Mouse (Mus musculus) neural tube, embryonic 14.5 days (tissue): ENCODE measurements around the gene Col18a1. TPM values are rescaled to one million over a fixed set of nuclear protein-coding genes. Genes with fewer than 3 reads are reported as not detected.

Experiments used
- ATAC-seq: fragments of 200-750 bp; cut with Nextera tagmentation; 2 replicates; pipeline ENCODE4 v1.8.0; 2017; ENCODE audit warnings: low read depth, mild to moderate bottlenecking, moderate TSS enrichment, moderate library complexity
- H3K27ac ChIP-seq: fragments of 300-500 bp; sonication (generic); 2 replicates; pipeline ENCODE4 v1.5.1; 2014; ENCODE audit warnings: low read depth, mild to moderate bottlenecking, control low read depth, low read length, moderate library complexity, mixed read lengths
- H3K27me3 ChIP-seq: fragments of 300-500 bp; sonication (generic); 2 replicates; pipeline ENCODE4 v1.6.1; 2014; ENCODE audit warnings: low read length; ENCODE audit not compliant: control insufficient read depth, insufficient read depth
- H3K36me3 ChIP-seq: fragments of 300-500 bp; sonication (generic); 2 replicates; pipeline ENCODE4 v1.6.1; 2014; ENCODE audit warnings: low read length, mixed read lengths; ENCODE audit not compliant: control insufficient read depth, insufficient read depth
- H3K4me1 ChIP-seq: fragments of 300-500 bp; sonication (generic); 2 replicates; pipeline ENCODE4 v1.6.1; 2014; ENCODE audit warnings: low read length; ENCODE audit not compliant: control insufficient read depth, insufficient read depth
- H3K4me2 ChIP-seq: fragments of 300-500 bp; sonication (generic); 2 replicates; pipeline ENCODE4 v1.6.1; 2014; ENCODE audit warnings: mild to moderate bottlenecking, low read depth, low read length, control low read depth
- H3K4me3 ChIP-seq: fragments of 300-500 bp; sonication (generic); 2 replicates; pipeline ENCODE4 v1.5.1; 2014; ENCODE audit warnings: low read depth, low read length, control low read depth, mixed read lengths
- H3K9ac ChIP-seq: fragments of 300-500 bp; sonication (generic); replicated peaks from 2 replicates; pipeline ENCODE4 v1.6.1; 2014; ENCODE audit warnings: low read depth, mild to moderate bottlenecking, control low read depth, low read length, mixed read lengths
- H3K9me3 ChIP-seq: fragments of 300-500 bp; sonication (generic); 2 replicates; pipeline ENCODE4 v1.6.1; 2016; ENCODE audit warnings: low read length; ENCODE audit not compliant: control insufficient read depth
- WGBS: fragments of 180-500 bp; shearing (Covaris S2); extraction: QIAGEN DNeasy Blood & Tissue Kit; methylation state at CpG from one replicate; pipeline ENCODE4 v1.1.7; 2014; 5-methylcytosine and 5-hydroxymethylcytosine counted together
- polyA plus RNA-seq: library from polyadenylated mRNA; unstranded; fragments of >200 nt; fragmentation: Nextera tagmentation; extraction: Ambion mirVana; gene quantifications from 2 replicates; pipeline ENCODE4 v1.2.1, GENCODE M21; 2014

The Col18a1 gene
- polyA plus RNA-seq, 1 experiment from 2014 or later = 5.3 TPM

DNA sequence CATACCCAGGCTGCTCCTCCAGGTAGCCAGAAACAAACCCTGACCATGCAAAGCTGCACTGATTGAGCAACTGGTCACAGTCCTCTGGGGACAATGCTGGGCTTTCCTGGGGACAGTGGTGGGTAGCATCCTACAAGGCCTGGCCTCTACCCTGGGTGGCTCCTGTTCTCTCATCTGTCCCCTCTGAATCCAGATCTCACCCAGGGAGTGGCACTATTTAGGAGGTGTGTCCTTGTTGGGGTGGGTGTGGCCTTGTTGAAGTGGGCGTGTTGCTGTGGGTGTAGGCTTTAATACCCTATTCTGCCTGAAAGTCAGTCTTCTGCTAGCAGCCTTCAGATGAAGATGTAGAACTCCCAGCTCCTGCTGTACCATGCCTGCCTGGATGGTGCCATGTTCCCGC is 39.8 kb downstream of the Col18a1 start:
- Histone ChIP-seq H3K4me2 (no peak overlapping the region), H3K36me3 (no peaks in the 10 kb centered on the region), H3K9me3 (no peaks in the 10 kb centered on the region), H3K27me3 (no peaks in the 10 kb centered on the region), H3K4me3 (no peak overlapping the region), H3K4me1 (0 out of 2 replicates have a peak, but pooled peaks cover 3% of the 10 kb centered on the region), H3K27ac (no peak overlapping the region), H3K9ac (no peak overlapping the region)
- 91% methylated on average over 2 of the region's 2 CpGs for WGBS
- ATAC-seq = no peak

DNA sequence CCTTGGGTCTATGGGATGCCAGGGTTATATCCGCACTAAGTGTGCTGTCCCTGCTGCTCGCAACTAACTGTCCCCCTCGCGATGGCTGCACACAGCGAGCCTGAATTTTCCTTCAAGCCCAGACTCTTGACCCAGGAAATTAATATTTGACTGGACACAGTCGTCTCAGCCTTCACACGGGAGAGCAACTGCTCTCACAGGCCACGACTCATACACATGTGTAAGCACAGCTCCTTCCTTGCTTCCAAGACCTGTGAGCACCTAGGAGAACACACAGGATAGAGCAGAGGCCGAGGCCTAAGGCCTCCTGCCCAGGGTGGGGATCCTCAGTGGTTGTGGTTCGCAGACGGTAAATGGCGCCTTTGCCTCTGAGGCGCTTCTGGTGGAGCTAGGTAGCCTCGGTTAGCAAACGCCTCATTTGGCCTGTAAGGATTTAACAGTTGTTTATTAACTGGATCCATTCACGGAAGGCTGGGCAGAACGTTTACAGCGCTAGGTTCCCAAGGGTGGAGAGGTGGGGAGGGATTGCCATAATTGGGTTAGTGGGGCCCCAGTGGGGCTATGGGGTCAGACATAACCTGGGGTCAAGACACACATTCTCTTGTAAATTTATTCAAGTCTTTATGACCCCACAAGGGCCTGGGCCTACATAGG is 41.1 kb downstream of the Col18a1 start:
- H3K27ac ChIP-seq = no peak overlapping the region
- 64% methylated on average over 18 of the region's 18 CpGs for WGBS
- H3K36me3 ChIP-seq = no peaks in the 10 kb centered on the region
- H3K4me1 ChIP-seq = no peaks in the 10 kb centered on the region
- H3K9ac ChIP-seq = no peak overlapping the region
- no peak overlapping the region for H3K4me2 ChIP-seq
- no peak for ATAC-seq
- no peaks in the 10 kb centered on the region for H3K27me3 ChIP-seq
- no peaks in the 10 kb centered on the region for H3K9me3 ChIP-seq
- H3K4me3 ChIP-seq = no peak overlapping the region

DNA sequence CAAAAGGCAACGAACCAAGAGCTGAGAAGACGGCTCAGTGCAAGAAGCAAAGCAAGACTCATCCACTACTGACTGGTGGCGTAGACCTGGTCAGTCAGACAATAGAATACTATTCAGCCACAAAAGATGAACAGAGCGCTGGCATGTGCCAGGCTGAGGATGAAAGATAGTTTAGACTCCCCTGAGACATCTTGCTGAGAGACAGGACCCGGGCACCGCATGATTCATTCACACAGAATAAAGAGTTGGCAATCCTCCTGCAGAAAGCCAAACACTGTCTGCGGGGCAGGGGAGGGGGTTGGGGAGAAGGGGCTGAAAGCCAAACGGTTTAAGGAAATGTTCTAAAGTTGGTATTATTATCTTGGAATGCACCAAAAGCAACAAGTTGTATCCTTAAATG is 42.4 kb downstream of the Col18a1 start:
- Histone ChIP-seq H3K27me3 (no peaks in the 10 kb centered on the region), H3K4me1 (no peaks in the 10 kb centered on the region), H3K36me3 (no peaks in the 10 kb centered on the region), H3K4me3 (no peak overlapping the region), H3K27ac (no peak overlapping the region), H3K9me3 (no peaks in the 10 kb centered on the region), H3K9ac (no peak overlapping the region), H3K4me2 (no peak overlapping the region)
- no peak for ATAC-seq
- WGBS = 49% methylated on average over 8 of the region's 8 CpGs

DNA sequence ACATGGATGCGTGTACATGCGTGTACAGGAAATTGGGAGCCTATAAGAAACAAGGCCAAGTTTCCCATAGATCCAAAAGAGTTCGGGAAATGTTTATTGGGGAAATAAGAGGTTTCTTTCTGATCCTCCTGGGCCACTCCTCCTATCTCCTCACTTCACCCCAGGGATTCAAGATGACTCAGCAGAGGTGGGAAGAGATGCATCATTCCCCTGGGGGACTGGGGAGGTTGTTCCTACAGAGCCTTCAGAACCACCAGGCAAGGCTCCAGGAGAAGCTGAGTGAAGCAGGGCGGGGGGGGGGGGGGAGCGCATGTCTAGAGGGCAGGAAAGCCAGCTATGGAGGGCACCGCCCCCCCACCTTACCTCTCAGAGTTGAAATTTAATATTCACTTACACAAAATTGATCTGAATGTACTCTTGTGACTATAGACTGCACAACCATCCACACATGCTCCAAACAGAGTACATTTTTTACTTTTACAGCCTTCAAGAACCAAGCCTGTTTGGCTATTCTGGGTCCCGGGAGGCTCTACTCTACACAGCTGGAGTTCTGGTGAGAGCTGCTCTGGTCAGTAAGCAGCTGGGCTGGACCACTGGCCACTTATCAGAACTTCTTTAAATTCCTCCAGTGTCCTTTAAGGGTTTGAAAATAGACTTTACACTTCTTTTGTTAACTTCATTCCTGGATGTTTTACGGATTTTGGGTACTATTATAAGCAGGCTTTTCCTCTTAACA is 44.9 kb downstream of the Col18a1 start:
- Histone ChIP-seq H3K4me2 (no peak overlapping the region), H3K9ac (no peak overlapping the region), H3K9me3 (no peaks in the 10 kb centered on the region), H3K27me3 (no peaks in the 10 kb centered on the region), H3K27ac (no peak overlapping the region), H3K4me3 (no peak overlapping the region), H3K4me1 (no peaks in the 10 kb centered on the region), H3K36me3 (no peaks in the 10 kb centered on the region)
- 86% methylated on average over 8 of the region's 8 CpGs for WGBS
- ATAC-seq = no peak

DNA sequence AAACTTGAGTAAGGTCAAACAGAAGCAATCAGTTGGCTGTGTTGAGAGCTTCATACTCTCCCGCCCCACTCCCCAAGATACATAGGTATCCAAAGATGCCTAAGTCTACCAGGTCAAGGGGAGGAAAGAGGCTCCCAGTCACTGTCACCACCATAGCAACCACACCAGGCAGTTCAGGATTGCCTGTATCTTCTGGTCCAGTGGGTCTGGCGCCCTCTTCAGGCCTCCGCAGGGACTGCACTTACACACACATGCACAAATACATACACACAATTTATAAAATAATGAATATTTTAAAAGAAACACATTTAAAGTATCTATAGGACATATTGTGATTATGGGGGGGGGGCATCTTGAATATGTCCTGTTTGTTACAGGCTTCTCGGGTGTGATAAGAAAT is 45.8 kb downstream of the Col18a1 start:
- Histone ChIP-seq H3K4me2 (no peak overlapping the region), H3K27ac (no peak overlapping the region), H3K4me1 (no peaks in the 10 kb centered on the region), H3K4me3 (no peak overlapping the region), H3K9me3 (no peaks in the 10 kb centered on the region), H3K36me3 (no peaks in the 10 kb centered on the region), H3K27me3 (no peaks in the 10 kb centered on the region), H3K9ac (no peak overlapping the region)
- 85% methylated on average over 4 of the region's 4 CpGs for WGBS
- ATAC-seq = no peak

DNA sequence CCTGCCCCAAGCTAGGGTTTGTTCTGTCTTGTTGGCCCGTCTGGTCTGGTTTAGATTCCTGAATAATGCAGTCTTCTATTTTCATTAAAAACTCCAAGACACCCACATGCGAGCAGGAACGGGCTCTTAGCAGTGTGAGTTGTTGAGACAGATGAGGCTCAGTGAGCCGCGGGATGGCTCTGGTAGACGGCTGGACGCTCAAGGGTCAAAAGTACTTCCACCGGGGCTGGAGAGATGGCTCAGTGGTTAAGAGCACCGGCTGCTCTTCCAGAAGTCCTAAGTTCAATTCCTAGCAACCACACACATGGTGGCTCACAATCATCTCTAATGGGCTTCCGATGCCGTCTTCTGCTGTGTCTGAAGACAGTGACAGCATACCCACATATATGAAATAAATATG is 46.9 kb downstream of the Col18a1 start:
- no peak overlapping the region for H3K27ac ChIP-seq
- H3K9me3 ChIP-seq = no peaks in the 10 kb centered on the region
- no peaks in the 10 kb centered on the region for H3K27me3 ChIP-seq
- H3K9ac ChIP-seq = no peak overlapping the region
- H3K4me3 ChIP-seq = no peak overlapping the region
- no peak overlapping the region for H3K4me2 ChIP-seq
- no peak for ATAC-seq
- WGBS = 88% methylated on average over 11 of the region's 11 CpGs
- no peaks in the 10 kb centered on the region for H3K4me1 ChIP-seq
- H3K36me3 ChIP-seq = no peaks in the 10 kb centered on the region

DNA sequence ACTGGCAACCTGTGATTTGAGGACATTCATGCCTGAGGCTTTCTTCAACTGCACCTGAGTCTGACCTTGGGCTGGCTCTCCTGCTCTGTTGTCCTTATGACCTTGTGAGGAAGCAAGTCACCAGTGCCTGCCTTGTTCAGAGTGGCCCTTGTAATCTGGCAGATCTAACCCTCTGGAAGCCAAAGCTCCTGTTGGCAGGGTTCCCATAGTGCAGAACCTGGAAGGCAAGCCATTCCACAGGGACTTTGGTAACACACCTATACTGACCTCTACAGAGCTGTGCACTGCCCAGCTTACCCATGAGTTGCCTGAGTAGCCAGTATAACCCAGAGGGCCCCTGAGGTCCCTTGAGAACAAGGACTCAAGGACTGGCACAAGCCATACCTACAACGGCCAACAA is 48.0 kb downstream of the Col18a1 start:
- WGBS = 73% methylated on average over 1 of the region's 1 CpGs
- H3K27ac ChIP-seq = no peak overlapping the region
- no peak overlapping the region for H3K9ac ChIP-seq
- H3K27me3 ChIP-seq = no peaks in the 10 kb centered on the region
- no peak for ATAC-seq
- no peaks in the 10 kb centered on the region for H3K9me3 ChIP-seq
- no peak overlapping the region for H3K4me3 ChIP-seq
- H3K4me1 ChIP-seq = no peaks in the 10 kb centered on the region
- H3K36me3 ChIP-seq = no peaks in the 10 kb centered on the region
- H3K4me2 ChIP-seq = no peak overlapping the region

DNA sequence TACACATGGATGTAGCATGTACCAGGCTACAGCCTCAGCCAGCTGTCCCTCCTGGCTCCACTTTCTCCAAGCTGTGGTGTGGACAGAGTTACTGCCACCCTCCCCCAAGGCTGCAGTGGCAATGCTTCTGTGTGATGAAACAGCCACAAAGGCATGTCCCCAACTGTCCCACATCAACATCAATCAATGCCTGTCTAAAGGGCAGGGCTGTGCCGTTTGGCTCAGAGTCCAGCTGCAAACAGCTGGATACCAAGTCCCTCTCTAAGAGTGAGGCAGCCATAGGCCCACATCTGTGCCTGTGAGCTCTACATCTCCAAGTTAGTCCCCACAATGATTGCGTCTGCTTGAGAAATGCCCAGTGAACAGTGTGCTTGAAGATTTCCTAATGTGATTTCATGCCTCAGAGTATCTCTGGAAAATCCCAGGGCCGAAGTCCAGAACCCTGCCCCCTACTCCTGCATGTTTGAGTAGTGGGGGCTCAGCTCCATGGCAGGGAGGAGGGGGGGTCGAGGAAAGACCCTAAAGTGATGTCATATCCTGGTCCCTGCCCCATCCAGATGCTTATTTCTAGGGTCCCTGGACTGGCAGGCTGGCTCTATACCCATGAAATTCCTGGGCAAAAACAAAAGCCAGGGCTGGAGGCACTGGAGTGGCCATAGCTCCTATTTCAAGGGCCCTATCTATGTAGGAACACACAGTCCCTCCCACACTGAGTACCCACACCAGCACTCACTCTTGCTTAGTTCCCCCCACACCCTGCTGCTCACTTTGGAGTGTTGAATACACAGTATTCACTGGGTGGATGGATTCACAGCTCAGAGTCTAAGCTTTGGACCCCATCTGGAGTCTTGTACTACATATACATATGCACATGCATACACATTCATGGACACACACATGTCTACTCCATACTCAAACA is 49.6 kb downstream of the Col18a1 start:
- no peaks in the 10 kb centered on the region for H3K27me3 ChIP-seq
- H3K27ac ChIP-seq = no peak overlapping the region
- H3K4me1 ChIP-seq = no peaks in the 10 kb centered on the region
- H3K36me3 ChIP-seq = no peaks in the 10 kb centered on the region
- no peak overlapping the region for H3K4me2 ChIP-seq
- H3K4me3 ChIP-seq = no peak overlapping the region
- H3K9me3 ChIP-seq = no peaks in the 10 kb centered on the region
- no peak for ATAC-seq
- WGBS = 18% methylated on average over 4 of the region's 4 CpGs
- H3K9ac ChIP-seq = no peak overlapping the region
